Mouse (Mus musculus) mature B cell (primary cell): ENCODE measurements around the gene Aurkaip1.
"Not testable (repeated sequence)": the region's sequence is repeated elsewhere in the genome, so short reads cannot be mapped to it uniquely, and the experiment has no call there.

ENCODE experiments used
- in situ Hi-C: fragments of 300-500 bp; cut with MboI; formaldehyde crosslinking; loops from 2 replicates; pipeline ENCODE4 v1.14.3; 2019

The Aurkaip1 gene

DNA sequence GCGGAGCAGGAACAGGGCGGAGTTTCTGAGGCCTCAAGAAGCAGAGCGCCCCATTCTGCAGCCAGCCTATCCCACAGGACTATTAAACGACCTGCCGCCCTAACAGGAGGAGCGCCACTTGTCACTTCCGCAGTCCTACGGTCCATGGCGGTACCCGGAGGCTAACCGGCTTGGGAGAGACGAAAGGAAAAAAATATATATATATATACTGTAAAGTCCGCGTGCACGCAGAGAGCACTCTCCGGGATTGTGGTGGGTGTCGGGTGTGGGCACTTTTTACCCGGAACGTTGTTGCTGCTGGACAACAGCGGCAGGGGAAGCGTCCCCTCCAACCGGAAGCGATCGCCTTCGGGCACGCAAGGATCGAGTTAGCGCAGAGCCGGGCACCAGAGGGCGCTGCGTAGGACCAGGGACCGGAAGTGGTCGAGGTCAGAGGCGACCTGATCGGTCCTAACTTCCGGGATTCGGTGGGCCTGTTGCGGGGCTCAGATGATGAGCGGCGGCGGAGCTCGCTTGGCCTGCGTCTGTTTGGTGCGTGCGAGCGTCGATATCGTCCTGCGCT lies at the start of gene Aurkaip1:
TSS of gene Aurkaip1 (plus strand) at position 68 of the 562 bp plus-strand sequence.
- in situ Hi-C loops = no loop called here

DNA sequence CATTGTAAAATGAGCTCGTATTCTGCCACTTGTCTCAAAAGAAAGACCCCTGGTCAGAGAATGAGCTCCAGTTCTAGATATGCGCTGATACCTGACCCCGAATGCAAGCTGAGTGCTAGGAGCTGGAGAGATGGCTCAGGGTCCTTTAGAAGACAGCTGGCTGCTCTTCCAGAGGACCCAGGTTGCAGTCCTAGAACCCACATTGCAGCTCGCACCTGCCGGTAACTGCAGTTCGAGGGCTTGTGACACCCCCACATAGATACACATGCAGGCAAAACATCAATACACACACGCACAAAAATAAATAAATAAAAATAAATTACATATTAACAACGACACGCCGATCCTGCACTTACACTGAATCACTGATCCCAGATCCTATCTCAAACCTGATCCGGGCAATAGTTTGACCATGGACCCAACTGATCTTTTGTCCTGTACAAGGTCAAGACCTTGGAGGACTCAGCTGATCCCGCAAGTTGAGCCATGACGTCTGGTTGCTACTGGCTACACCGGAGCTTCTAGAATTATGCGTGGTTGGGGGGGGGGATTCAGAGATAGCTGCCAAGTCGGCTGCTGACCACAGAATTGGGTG lies 47.5 kb upstream of the Aurkaip1 start:
- in situ Hi-C loops = no loop called here

DNA sequence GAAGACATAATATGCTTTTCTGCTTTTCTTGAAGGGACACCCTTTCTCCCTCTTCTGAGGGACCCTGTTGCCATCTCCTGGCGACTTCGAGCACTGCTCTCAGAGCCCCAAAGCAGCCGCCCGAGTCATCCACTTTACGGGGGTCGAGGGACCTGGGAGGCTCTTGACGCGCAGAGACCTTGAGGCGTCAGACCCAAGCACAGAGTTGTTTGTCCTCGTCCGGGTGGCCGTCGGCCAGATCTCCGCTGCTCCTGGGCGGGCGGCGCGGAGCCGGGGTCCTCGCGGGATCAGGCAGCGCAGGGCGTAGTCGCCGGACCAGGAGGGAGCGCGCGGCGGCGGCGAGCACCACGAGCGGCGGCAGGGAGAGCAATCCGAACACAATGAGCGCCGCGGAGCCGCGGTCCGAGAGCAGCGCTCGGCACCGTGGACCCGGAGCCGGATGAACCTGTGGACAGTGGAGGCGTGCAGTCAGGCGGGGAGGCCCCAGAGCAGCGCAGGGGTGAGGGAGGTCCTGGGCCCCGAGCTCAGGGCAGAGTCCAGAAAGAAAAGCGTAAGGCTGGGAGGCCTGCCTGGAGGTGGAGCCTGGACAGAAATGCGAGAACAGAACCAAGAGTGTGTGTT lies 46.9 kb upstream of the Aurkaip1 start:
- in situ Hi-C loops = no loop called here

DNA sequence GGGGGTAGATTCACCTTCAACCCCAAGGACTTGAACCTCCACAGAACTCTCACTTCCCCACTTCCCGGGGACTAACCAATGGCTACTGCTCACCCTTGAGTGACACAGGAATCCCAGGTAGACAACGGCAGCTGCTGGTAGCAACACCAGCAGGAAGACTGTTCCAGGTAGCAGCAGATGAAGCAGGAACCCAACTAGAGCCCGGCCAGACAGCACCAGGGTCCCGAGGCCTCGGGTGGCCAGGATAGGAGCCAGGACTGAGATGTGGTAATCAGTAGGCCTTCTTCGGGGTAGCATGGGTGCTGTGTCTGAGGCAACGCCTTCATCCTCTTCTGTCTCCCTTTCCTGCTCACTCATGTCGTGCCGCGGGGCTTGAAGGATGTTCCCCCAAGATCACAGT lies 45.8 kb upstream of the Aurkaip1 start:
- in situ Hi-C loops = no loop called here

DNA sequence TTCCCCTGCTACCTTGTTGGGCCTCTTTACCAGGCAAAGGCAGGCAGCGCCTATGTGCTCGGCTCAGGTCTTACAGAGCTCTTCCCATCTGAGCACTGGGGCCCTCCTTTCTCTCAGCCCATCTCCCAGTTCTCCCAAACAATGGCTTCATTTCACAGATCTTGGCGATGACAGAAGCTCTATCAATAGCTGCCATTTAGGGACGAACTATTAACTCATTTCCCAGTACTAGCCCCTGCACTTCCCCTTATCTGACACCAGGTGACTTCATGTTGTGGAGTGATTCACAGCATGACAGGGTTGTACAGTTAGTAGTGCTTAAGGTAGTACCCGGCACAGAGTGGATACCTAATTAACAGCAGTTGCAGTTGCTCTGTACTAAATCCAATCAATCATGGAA lies 45.3 kb upstream of the Aurkaip1 start, which contains the start of gene Tmem88b:
TSS of gene Tmem88b (minus strand) at position 56 of the 400 bp plus-strand sequence.
- in situ Hi-C loops = no loop called here

DNA sequence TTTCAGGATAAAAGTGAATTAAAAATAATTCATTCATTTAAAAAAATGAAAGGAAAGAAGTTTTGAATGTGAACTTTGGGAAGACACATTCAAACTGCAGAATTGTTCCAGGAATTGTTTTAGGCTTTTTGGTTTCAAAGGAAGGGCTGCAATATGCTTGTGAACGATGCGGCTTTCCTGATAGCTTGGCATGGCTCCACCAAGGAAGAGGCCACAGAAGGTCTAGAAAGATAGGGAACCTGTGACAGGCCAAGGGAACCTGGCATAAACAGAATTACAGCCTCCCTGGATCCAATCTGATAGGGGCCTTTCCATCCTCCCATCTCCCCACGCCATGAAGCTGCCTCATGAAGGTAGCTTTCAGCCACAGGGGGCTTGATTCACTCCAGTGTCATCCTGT lies 42.8 kb upstream of the Aurkaip1 start:
- in situ Hi-C loops = no loop called here

DNA sequence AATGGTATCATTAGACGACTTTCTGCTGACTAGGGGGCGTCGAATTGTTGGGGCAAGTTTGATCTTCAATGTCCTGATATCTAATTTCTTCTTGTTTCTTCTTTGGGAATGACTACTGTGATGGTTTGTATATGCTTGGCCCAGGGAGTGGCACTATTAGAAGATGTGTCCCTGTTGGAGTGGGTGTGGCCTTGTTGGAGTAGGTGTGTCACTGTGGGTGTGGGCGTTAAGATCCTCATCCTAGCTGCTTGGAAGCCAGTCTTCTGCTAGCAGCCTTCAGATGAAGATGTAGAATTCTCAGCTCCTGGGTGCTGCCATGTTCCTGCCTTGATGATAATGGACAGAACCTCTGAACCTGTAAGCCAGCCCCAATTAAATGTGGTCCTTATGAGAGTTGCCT lies 42.2 kb upstream of the Aurkaip1 start:
- in situ Hi-C loops = not testable (repeated sequence)

DNA sequence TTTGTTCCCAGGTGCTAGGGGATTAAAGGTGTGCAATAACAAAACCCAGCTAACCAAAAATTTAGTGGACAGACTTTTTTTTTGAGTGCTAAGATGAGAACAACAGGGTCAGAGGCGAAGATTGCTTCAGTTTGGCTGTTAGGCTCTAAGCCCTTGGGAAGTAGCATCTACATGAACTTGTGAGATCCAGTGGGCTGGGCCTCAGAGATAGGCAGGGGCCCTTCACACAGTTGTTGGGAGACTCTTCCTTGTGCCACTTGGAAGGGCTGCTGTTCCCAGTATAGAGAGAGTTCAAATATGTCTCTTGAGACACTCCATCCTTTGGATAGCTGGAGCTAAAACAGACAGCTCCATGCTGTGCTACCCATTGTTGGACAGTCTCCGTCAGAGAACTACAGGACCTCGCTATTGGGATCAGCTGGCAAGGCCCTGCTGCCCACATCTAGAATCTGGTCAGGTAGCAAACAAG lies 41.0 kb upstream of the Aurkaip1 start, which contains the start of gene Ankrd65:
TSS of gene Ankrd65 (plus strand) at position 419 of the 469 bp plus-strand sequence.
- in situ Hi-C loops = no loop called here

DNA sequence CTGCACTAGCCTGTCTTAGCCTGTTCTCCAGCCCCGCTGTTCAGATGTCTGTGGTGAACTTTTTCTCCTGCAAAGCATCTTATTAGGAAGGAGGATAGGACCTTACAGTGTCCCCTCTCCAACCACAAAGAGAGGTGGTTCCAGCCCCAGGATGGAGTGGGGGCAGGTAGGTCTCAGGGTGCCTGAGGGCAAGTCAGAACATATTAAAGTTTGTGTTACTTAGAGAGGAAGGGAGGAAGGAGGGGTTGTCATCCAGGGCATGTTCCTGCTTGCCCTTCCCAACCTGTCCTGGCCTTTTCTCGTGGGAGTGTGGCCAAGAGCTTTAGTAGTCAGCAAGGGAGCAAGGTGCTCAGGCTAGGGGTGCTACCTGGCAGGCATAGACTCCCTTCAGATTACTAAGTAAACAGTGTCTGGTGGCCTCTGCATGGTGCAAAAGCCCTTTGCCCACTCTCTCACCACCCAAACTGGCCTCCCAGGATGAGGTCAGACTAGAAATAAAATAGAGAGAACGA lies 40.4 kb upstream of the Aurkaip1 start:
- in situ Hi-C loops = no loop called here

DNA sequence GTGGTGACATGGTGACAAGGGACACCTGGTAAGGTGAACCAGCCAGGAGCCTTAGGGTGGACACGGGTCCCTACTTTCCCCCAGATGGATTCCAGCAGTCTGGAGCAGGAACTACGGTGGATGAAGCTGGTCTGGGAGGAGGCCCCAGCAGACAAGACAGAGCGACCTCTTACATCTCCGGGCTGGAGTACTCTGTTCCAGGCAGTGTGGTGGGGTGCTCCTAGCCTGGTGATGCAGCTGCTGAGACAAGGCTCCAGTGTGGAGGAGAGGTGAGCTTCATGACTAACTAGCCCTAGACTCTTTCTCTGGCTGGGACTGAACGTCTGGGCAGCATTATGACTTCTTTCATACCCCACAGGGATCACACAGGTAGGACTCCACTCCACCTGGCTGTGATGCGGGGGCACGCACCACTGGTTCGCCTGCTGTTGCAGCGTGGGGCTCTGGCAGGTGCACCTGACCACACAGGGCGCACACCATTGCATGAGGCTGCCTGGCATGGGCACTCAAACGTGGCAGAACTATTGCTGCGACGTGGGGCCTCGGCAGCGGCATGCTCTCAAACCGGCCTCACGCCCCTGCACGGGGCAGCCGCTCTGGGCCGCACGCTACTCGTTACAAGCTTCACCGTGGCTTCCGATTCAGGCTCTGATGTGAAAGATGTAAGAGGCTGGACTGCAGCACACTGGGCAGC lies 39.7 kb upstream of the Aurkaip1 start:
- in situ Hi-C loops = no loop called here

DNA sequence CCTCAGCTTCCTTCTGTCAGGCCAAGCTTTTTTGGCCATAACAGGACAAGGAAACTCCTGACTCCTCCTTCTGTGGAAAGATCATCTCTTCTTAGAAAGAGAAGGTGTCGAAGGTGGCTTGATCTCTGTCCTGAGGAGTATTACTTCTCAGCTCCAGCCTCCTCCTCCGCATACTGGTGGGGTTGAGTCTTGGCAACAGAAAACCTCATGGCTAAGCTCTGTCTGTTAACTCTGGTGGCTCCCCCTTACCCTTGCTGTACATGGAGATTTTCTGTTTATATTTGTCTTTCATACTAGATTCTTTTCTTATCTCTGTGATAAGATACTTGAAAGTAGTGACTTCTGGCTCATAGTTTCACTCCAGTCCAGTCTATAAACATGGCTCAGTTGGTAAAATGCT lies 37.3 kb upstream of the Aurkaip1 start:
- in situ Hi-C loops = no loop called here

DNA sequence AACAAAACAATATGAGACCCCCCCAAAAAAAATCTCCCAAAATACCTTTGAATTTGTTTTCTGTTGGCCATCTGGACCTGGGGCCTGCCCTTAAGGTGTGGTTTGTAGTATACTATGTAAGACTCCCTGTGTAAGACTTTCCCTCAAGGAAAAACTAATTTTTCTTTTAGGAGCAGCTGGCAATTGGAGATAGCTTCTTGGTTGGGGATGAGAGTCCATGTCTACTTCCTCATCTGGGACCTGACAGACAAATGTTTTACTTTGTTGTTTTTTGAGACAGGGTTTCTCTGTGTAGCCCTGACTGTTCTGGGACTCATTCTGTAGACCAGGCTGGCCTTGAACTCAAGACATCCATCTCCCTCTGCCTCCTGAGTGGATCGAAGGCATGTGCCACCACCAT lies 29.0 kb upstream of the Aurkaip1 start:
- in situ Hi-C loops = no loop called here

DNA sequence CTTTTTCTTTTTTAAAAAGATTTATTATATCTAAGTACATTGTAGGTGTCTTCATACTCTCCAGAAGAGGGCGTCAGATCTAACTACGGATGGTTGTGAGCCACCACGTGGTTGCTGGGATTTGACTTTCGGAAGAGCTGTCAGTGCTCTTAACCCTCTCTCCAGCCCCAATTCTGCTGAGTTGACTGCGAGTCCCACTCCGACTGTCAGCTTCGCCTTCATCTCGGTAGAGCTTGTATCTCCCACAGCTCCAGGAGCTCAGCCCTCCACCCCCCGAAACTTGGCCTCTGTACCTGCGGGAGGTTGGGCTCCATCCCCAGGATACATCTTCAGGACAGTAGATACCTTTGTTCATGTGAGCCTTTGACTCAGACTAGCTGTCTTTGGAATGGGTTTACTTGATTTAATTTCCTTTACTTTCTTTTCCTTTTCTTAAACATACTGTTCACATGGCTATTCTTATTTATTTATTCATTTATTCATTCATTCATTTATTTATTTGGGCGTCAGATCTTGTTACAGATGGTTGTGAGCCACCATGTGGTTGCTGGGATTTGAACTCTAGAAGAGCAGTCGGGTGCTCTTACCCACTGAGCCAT lies 28.2 kb upstream of the Aurkaip1 start, which contains the start of gene Mrpl20:
TSS of gene Mrpl20 (plus strand) at position 138 of the 599 bp plus-strand sequence.
- in situ Hi-C loops = no loop called here

DNA sequence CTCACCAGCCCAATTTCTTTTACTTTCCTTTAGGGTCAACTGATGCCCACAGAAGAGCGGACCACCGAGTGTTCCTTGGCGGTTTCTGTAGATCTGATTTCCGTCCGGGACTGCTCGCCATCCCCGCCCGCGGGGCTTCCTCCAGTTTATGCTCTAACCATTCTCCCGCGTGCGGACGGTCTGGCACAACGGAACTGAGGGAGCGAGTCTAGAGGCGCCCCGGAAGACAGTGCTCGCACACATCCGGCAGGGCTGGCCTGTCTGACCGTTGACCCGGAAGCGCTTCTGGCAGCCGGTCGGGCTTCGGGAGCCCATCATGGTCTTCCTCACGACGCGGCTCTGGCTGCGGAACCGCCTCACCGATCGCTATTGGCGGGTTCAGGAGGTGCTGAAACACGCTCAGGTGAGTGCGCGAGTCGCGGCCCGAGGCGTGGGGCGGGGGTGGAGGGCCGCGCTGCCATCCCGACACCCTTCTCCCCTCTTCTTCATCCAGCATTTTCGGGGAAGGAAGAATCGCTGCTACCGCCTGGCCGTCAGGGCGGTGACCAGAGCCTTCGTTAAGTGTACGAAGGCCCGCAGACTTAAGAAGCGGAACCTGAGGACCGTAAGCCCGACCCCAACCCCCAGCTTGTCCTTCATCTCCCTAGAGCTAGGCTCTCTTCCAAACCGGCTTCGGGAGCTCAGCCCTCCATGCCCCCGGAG lies 27.6 kb upstream of the Aurkaip1 start:
- in situ Hi-C loops = no loop called here

DNA sequence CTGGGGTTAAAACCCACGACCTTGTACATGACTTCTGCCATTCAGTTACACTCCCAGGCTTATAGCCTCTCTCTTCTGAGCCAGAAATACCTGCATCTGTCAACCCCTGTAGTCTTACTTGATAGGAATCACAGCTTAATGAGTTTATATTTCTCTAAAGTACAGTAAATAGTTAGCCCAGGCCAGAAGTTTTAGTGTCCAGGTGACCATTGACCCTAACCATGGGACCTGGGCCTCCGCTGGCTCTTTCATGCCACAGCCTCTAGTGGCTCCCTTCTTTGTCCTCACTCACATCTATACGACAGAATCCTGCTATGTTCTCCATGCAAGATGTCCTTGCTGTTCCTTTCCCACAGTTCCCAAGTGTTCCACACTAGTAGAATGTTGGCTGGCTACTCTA lies 23.2 kb upstream of the Aurkaip1 start:
- in situ Hi-C loops = no loop called here

DNA sequence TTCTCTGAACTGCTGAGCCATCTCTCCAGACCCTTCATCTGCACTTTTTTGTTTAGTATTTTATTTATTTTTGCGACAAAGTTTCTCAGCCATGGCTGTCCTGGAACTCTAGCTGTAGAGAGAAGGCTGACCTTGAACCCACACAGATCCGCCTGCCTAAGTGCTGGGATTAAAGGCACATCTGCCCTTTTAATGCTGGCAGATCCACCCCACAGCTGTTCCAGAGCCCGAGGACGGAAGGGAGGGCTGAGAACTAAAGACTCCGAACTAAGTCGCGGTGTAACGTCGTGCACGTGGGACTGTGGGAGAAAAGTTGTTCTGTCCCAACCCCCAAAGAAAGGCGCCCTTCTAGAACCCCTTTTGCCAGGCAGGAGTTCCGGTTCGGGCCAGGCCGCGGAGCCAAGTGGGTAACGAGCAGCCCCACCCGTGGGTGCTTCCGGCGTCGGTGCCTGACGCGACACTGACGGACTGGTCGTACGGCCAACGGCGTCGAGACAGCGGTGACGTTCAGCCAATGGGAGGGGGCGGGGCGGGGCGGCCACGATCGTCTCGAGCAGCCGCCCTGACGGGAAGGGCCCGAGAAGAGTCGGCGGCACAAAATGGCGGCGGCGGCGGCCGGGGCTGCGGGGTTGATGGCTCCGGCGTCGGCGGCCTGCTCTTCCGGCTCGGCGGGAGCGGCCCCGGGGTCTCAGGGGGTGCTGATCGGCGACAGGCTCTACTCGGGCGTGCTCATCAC lies 19.0 kb upstream of the Aurkaip1 start, which contains the start of gene Ccnl2:
TSS of gene Ccnl2 (plus strand) at position 561 of the 736 bp plus-strand sequence.
- in situ Hi-C loops = no loop called here

DNA sequence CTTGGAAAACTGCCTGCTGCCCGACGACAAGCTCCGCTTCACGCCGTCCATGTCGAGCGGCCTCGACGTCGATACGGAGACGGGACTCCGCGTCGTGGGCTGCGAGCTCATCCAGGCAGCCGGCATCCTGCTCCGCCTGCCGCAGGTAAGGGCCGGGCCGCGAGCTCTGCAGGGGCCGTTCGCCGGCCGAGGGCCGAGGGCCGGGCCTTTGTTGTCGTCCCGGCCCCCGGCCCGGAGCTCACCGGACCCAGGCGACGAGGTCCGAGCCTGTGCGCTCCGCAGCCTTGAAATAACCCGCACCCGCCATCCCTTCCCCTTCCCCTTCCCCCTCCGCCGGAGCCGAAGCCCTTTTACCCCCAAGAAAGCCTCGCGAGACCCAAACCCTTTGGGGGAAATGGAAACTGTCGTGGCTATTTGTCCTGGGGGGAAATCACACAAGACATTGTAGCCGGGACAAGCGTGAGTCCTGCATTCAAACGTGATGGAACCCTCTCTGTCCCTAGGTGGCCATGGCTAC lies 18.3 kb upstream of the Aurkaip1 start:
- in situ Hi-C loops = no loop called here

DNA sequence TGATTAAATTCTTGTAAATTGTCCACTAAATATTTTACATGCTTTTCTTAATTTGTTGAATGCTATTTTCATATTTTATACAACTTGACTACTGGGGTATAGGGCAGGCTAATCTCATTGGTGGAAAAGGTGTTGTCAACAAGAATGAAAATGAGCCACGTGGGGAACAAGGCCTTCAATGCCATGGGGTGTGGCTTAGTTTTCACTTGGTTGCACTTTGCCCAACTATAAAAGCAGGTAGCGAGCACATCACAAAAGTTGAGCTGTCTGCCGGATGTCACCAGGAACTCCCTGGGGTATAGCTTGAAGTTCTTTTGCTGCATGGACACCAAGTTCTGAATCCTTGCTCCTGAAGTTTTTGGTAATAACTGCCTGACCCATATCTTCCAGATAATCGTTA lies 13.5 kb upstream of the Aurkaip1 start:
- in situ Hi-C loops = no loop called here

DNA sequence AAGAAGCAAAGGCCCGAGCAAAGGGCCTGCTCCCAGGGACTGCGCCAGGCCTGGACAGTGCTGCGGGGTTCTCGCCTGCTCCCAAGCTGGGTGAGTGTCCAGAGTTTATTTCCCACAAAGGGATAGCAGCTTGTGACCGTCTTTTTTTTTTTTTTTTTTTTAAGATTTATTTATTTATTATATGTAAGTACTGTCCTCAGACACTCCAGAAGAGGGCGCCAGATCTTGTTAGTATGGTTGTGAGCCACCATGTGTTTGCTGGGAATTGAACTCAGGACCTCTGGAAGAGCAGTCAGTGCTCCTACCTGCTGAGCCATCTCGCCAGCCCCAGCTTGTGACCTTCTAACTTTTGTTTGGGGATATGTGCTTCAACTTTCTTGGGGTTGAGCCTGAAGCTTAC lies 10.0 kb upstream of the Aurkaip1 start:
- in situ Hi-C loops = no loop called here

DNA sequence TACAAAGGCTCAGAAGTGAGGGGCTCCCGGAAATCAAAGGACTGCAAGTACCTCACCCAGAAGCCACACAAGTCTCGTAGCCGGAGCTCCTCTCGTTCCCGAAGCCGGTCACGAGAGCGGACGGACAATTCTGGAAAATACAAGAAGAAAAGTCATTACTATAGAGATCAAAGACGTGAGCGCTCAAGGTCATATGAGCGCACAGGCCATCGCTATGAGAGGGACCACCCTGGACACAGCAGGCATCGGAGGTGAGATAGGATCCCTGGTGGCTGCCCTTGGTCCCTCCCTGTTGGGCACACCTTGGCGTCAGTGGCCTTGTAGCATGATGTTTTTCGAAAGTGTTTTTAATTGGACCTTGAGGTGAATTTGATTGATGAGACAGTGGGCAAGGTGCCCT lies 7.6 kb upstream of the Aurkaip1 start:
- in situ Hi-C loops = no loop called here
